Mouse (Mus musculus) liver, adult 2 months (tissue): Measurements from ENCODE around the gene Sfi1.
"Not testable (repeated sequence)": the region's sequence is repeated elsewhere in the genome, so short reads cannot be mapped to it uniquely, and the experiment has no call there.

Source experiments
- CTCF ChIP-seq: fragments of 200-500 bp; IDR thresholded peaks from 2 replicates; pipeline ENCODE4 v1.5.1; 2011; ENCODE audit warnings: low read depth, low read length, control low read depth
- POLR2A ChIP-seq: fragments of 200-500 bp; IDR thresholded peaks from 2 replicates; pipeline ENCODE4 v1.6.1; 2011; ENCODE audit warnings: low read length, control low read depth; ENCODE audit not compliant: insufficient read depth; ENCODE audit errors: extremely low read depth

GRCm38 (mm10) chr11:3167571-3168001, 25.7 kb downstream of the Sfi1 start:
- TF ChIP-seq CTCF, POLR2A: not testable (repeated sequence)
